Mouse (Mus musculus) right cerebral cortex, postnatal 4 days (tissue): ENCODE data around the gene Tmem132b.

Experiments
- DNase-seq: peaks from one replicate; pipeline ENCODE4 v3.0.0-alpha.2; 2022

Tmem132b gene

DNA sequence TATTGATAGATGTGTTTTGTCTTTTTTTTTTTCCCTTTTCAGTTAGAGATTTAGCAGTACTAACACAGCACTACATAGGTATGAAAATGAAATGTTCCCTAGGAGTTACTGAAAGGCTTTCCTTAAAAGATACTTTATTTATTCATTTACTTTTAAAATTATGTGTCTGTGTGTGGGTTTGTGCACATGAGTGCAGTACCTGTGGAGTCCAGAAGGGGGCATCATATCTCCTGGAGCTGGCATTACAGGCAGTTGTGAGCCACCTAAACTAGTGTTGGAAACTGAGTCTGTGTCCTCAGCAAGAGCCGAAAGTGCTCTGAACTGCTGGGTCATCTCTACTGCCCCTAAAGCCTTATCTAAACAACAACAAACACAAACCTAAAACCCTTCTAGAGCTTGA is 261.1 kb downstream of the Tmem132b start:
- no peak for DNase-seq

DNA sequence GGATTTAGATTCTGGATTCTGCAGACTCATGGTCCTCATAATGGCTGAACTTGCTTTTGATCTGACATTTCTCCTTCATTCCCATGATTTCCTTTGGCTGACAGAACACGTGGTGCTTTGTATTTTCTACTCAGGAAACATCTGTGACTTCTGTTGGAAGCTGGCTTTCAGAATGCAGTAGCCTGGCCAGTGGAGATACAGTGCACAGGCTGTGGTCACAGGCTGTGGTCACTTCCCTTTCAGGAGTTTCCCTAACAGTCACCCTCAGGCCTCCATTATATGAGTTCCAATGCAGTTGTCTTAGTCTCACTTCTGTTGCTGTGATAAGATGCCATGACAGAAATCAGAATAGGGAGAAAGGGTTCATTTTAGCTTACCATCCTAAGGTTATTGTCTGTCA is 262.7 kb downstream of the Tmem132b start:
- no peak for DNase-seq

DNA sequence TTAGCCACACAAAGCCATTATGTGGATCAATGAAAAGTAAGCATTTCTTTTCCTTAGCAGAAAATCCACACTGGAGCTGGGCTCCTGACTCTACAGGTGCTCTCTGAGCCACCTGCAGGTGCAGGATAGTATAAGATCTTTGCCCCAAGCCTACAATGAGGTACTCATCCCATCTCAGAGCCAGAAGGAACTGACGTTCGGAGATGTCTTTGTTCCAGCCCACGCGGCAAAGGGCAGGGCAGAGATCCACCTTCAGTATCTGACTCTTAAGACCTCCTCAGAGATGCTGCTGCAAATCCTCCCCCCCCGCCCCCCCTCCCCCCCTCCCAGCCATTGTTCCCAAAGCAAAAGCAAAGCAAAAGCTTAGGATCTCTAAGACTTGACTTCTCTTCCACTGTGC is 268.0 kb downstream of the Tmem132b start:
- DNase-seq = no peak

DNA sequence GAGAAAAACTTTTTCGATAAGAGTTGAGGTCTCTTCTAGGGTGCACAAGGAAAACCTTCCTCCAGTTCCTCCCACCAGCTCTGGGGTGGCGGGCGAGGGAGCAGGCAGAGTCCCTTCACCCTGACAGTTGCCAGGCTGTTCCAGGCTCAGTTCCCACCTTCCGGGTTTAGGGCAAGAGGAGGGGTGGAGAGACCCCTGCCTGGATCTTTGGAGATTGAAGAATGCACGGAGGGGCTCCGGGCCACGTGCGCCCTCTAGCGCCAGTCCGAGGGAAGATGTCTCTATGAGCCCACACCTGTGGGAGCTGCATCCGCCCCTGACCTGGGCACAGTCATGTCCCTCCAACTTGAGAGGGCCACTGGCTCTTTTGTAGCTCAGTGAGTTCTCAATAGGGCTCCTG is 268.5 kb downstream of the Tmem132b start:
- DNase-seq = peak; percentile 60

DNA sequence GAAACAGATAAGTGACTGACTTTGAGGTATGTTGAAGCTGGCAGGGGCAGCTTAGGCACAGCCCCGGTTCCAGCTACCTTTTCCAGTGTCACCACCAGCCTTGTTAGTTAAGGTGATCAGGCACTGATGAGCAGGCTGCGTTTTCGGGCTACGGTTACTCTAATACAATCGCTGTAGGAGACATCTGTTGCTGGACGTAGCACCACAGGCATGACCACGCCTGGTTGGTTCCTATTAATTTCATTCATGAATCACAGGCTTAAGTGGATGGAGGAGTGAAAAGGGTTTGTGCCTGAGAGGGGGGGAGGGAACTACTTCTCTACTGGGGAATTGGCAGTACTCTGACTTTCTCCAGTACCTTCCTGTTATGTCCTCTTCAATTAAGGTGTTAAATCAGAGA is 271.2 kb downstream of the Tmem132b start:
- no peak for DNase-seq

DNA sequence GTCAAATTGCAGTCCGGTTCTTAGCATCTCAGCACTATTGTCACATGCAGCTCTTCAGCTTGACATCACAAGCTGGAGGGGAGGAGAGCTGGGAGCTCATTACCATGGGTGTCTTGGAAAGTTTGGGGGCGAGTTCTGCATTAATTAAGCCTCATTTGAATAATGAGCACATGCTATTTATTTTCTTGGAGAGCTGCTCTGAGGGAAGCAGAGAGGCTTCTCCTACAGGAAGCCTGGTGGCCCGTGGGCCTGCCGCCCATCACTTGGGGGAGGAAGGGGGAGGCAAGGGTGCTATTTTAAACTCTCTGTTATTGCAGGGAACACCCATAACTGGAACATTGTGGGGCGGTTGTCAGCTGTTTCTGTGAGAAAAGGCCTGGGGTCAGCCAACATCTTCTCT is 273.8 kb downstream of the Tmem132b start:
- DNase-seq = no peak

DNA sequence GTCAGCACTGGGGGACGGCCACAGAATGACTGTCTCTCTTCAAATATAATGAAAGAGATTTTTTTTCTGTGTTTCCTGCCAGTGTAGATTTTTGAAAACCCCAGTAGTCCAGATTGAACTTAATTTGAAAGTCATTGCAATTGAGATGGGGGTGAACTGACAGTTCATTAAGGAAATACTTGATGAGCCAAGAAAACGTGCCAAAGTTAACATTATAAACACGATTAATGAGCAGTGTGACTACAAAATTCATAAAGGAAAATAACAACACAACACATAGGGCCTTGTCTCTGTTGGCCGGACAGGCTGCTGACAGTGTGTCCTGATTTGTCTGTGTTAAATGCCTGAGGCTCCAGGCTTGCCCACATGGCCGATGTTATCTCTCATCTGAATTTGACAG is 276.3 kb downstream of the Tmem132b start:
- no peak for DNase-seq

DNA sequence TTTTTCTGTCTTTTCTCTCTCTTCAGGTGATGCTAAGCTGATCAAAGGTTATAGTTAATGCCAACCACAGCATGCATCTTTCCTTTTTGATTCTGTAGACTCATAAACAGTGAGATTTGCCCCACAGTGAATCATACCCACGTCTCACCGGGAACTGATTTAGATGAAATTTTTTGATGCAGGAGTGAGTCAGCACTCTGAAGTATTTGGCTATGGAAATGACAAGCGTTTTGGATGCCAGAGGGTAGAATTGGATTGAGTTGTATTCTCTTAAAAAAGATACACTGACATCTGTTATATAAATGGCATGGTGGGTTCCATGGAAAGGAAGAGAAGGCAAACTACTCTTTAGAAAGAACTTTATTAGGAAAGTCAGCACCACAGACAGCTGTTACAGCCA is 297.8 kb downstream of the Tmem132b start:
- no peak for DNase-seq

DNA sequence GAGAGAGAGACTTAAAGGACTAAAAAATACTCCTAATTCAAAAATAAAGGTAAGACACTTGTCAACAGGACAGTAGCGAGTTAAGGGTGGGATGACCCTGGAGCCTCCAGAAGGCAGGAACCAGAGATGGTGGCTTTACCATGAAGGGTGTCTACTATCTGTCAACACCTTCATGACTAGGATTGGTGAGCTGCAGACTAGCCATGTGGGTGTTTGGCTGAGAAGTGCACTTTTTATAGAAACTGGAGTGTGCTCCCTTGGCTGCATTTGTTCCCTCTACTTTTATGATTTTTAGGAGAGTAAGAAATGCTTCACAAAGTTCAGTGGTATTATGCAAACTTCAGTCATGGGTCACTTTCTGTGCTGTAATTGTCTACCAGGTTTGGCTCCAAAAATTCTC is 304.3 kb downstream of the Tmem132b start:
- no peak for DNase-seq

DNA sequence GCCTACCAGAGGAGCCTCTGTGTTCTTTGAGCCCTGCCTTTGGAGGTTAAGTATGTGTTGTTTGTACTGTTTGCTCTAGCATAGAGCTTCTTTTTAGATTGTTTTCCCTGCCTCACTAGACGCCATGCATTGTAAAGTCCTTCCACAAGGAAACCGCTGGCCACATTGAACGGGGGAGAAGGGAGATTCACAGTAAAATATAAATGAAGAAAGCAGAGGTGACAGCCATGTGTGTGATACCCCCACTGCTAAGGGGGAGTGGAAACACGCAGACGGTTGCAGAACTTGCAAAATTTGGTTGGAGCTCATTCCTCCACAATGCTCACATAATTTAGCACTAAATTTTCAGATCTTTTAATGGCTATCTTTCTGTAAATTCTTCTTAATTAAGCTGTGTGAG is 305.2 kb downstream of the Tmem132b start:
- DNase-seq = no peak
